Mouse (Mus musculus) liver, adult 2 months (tissue): ENCODE results near the gene Mmp24. TPM values are rescaled to one million over a fixed set of nuclear protein-coding genes. Genes with fewer than 3 reads are reported as not detected.

ENCODE experiments used
- DNase-seq: peaks from one replicate; pipeline ENCODE4 v3.0.0-alpha.2; 2011; ENCODE audit warnings: low read depth, low spot score; ENCODE audit errors: extremely low read depth
- H3K27ac ChIP-seq: fragments of 200-500 bp; replicated peaks from 2 replicates; pipeline ENCODE4 v1.5.1; 2012; ENCODE audit warnings: low read depth, mild to moderate bottlenecking, control low read depth, inconsistent platforms, low read length; ENCODE audit not compliant: insufficient read depth
- H3K27me3 ChIP-seq: fragments of 200-500 bp; 2 replicates; pipeline ENCODE4 v1.6.1; 2012; ENCODE audit warnings: mild to moderate bottlenecking, moderate library complexity, low read length, inconsistent platforms; ENCODE audit not compliant: control insufficient read depth, insufficient read depth
- H3K36me3 ChIP-seq: fragments of 200-500 bp; 2 replicates; pipeline ENCODE4 v1.6.1; 2012; ENCODE audit warnings: low read length, inconsistent platforms; ENCODE audit not compliant: control insufficient read depth, insufficient read depth
- H3K4me1 ChIP-seq: fragments of 200-500 bp; 2 replicates; pipeline ENCODE4 v1.6.1; 2011; ENCODE audit warnings: low read length; ENCODE audit not compliant: control insufficient read depth, insufficient read depth
- H3K4me3 ChIP-seq: fragments of 200-500 bp; 2 replicates; pipeline ENCODE4 v1.5.1; 2011; ENCODE audit warnings: low read depth, mild to moderate bottlenecking, control low read depth, low read length, moderate library complexity; ENCODE audit not compliant: insufficient read depth
- H3K79me2 ChIP-seq: fragments of 200-500 bp; 2 replicates; pipeline ENCODE4 v1.6.1; 2012; ENCODE audit warnings: inconsistent platforms, mild to moderate bottlenecking, low read length, moderate library complexity; ENCODE audit not compliant: control insufficient read depth, insufficient read depth
- H3K9ac ChIP-seq: fragments of 200-500 bp; 2 replicates; pipeline ENCODE4 v1.6.1; 2012; ENCODE audit warnings: low read depth, mild to moderate bottlenecking, control low read depth, inconsistent platforms, low read length
- CTCF ChIP-seq: fragments of 200-500 bp; IDR thresholded peaks from 2 replicates; pipeline ENCODE4 v1.5.1; 2011; ENCODE audit warnings: low read depth, low read length, control low read depth
- POLR2A ChIP-seq: fragments of 200-500 bp; IDR thresholded peaks from 2 replicates; pipeline ENCODE4 v1.6.1; 2011; ENCODE audit warnings: low read length, control low read depth; ENCODE audit not compliant: insufficient read depth; ENCODE audit errors: extremely low read depth
- WGBS: fragments of 180-500 bp; shearing (Covaris S2); methylation state at CpG from one replicate; pipeline ENCODE4 v1.1.7; 2018; 5-methylcytosine and 5-hydroxymethylcytosine counted together
- polyA plus RNA-seq: library from polyadenylated mRNA; depleted of rRNA; stranded (reverse); fragments of >200 nt; gene quantifications from 2 replicates; pipeline ENCODE4 v1.2.3, GENCODE M21; 2012
- total RNA-seq: library from RNA; depleted of rRNA; stranded (reverse); fragments of >200 nt; gene quantifications from 2 replicates; pipeline ENCODE4 v1.2.3, GENCODE M21; 2014

Mmp24 gene
- total and polyA plus RNA-seq, 2 experiments = 0.05 TPM; not detected in 1

DNA sequence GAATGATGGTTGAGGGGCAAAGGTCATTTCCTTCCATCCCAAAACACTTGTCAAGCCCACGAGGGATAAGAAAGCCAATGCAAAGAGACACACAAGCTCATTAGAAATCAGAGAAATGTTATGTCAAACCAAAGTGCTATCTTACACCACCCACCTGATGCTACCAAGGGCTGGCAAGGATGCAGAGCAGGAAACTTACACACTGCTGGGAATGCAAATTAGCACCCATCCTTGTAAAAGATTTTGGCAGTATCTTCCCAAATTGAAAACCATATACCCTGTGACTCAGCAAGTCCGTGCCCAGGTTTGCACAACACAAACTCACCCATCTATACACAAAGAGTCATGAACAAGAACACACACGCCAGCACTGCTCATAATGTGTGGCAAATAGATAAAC, 29.7 kb upstream of the Mmp24 start:
- no peak for TF ChIP-seq POLR2A
- TF ChIP-seq CTCF = no peak
- H3K9ac ChIP-seq = no peak overlapping the region
- H3K36me3 ChIP-seq = no peaks in the 10 kb centered on the region
- DNase-seq = no peak
- no peak overlapping the region for H3K4me3 ChIP-seq
- H3K27me3 ChIP-seq = no peaks in the 10 kb centered on the region
- no peaks in the 10 kb centered on the region for H3K4me1 ChIP-seq
- 70% methylated on average over 3 of the region's 3 CpGs for WGBS
- no peaks in the 10 kb centered on the region for H3K79me2 ChIP-seq
- H3K27ac ChIP-seq = no peak overlapping the region

DNA sequence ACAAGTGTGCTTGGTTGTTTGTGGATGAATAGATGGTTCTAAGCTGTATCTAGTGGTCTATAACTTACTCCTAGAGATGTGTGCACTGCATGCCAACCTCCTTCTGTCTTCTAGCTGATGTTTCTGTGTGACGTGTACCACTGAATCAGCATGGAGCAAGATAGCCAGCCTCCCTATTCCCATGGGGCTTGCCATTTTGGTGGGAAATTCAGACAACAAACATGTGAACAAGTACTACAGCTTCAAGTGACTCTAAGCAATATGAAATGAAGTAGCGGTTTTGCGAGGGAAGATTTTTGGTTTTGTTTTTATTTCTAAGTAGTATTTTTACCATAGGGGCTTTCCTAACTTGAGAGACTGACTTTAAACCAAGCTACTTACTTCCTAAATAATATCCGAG, 25.7 kb upstream of the Mmp24 start:
- no peak for DNase-seq
- H3K79me2 ChIP-seq = no peaks in the 10 kb centered on the region
- WGBS = 91% methylated on average over 4 of the region's 4 CpGs
- no peak overlapping the region for H3K9ac ChIP-seq
- H3K4me1 ChIP-seq = no peaks in the 10 kb centered on the region
- H3K36me3 ChIP-seq = no peaks in the 10 kb centered on the region
- H3K4me3 ChIP-seq = no peak overlapping the region
- H3K27ac ChIP-seq = no peak overlapping the region
- TF ChIP-seq POLR2A (no peak), CTCF (no peak)
- H3K27me3 ChIP-seq = 0 out of 2 replicates have a peak, but pooled peaks cover 4% of the 10 kb centered on the region

GRCm38 (mm10) chr2:155751014-155751786, 23.9 kb upstream of the Mmp24 start, which contains the start of gene Procr:
Gene Procr (plus strand): TSS chr2:155751117.
- H3K79me2 ChIP-seq = no peaks in the 10 kb centered on the region
- WGBS = 5% methylated on average over 25 of the region's 25 CpGs
- no peaks in the 10 kb centered on the region for H3K36me3 ChIP-seq
- no peak for TF ChIP-seq POLR2A
- no peak for TF ChIP-seq CTCF
- no peak for DNase-seq
- peak within 1 kb of the TSS; percentile 60 for H3K4me3 ChIP-seq
- H3K9ac ChIP-seq = peak within 1 kb of the TSS; percentile 6; the same call in 1 of the 2 replicates
- H3K27ac ChIP-seq = no peak within 1 kb of the TSS
- H3K4me1 ChIP-seq = no peaks in the 10 kb centered on the region
- 0 out of 2 replicates have a peak, but pooled peaks cover 4% of the 10 kb centered on the region for H3K27me3 ChIP-seq

- H3K27me3 ChIP-seq = 0 out of 2 replicates have a peak, but pooled peaks cover 4% of the 10 kb centered on the region
- H3K9ac ChIP-seq = no peak overlapping the region
Observed at GRCm38 (mm10) chr2:155755746-155756145, 19.4 kb upstream of the Mmp24 start.

GRCm38 (mm10) chr2:155756855-155757566, 18.1 kb upstream of the Mmp24 start:
- Histone ChIP-seq H3K4me3 (no peak overlapping the region), H3K4me1 (no peaks in the 10 kb centered on the region), H3K79me2 (no peaks in the 10 kb centered on the region), H3K36me3 (no peaks in the 10 kb centered on the region), H3K27ac (no peak overlapping the region), H3K9ac (no peak overlapping the region), H3K27me3 (no peaks in the 10 kb centered on the region)
- TF ChIP-seq POLR2A = no peak
- TF ChIP-seq CTCF = peak; percentile 20; the same call in 1 of the 2 replicates
- DNase-seq = no peak
- 74% methylated on average over 14 of the region's 14 CpGs for WGBS

More at GRCm38 (mm10) chr2:155755746-155756145, 19.4 kb upstream of the Mmp24 start:
- Histone ChIP-seq H3K79me2 (no peaks in the 10 kb centered on the region), H3K27ac (no peak overlapping the region), H3K4me1 (no peaks in the 10 kb centered on the region), H3K36me3 (no peaks in the 10 kb centered on the region), H3K4me3 (no peak overlapping the region)
- WGBS = 0% methylated on average over 1 of the region's 1 CpGs
- TF ChIP-seq POLR2A (no peak), CTCF (peak; percentile 66; the same call in 1 of the 2 replicates)
- peak; percentile 65 for DNase-seq
